Comparison of ENCODE assay signal across 11 mouse cellular contexts in the genomic region with DNA sequence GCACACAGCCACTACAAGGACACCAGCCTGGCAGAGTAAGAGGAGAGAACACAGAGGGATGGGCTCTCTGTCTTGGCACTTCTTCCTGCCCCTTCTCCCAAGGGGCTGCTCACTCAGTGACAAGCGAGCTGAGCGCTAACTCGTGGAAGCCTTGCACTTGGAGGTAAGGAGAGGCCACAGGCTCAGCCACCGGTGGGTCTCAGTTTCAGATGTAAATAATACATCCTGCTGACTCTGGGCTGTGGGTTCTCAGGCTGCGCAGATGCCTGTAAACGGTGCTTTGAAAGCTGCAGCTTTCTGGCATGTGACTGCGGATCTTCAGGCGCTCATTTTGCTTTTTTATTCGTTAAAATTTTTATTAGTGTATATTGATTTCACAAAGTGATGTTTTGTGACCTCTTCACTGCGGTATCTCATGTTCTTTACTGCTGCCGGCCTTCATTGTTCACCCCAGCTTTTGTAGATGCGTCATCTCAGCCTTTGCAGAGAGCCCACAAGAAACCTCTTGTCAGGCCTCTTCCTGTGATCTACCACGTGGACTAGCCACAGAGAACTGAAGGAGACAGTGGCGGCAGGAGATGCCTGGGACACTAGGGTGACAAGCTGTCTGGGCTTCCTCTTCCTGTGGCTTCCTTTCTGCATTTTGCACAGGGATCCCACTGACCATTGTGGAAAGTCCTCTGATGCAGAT. TPM values are rescaled to one million over a fixed set of nuclear protein-coding genes. Genes with fewer than 3 reads are reported as not detected.
A peak's percentile ranks its signal among the peaks of the same experiment; 100 is the strongest.
DNase-seq lines count a peak whose midpoint lies in the region; ATAC-seq and TF ChIP-seq lines count a peak whose summit lies in the region.
"Had no signal": no experiment of that assay in that cellular context is flagged by ENCODE, and none has a peak within 500 bp of the region (broad histone marks: within the 10 kb centered on the region; RNA-seq: fewer than 3 reads in every experiment).

No protein-coding gene starts in this region.

- TF ChIP-seq CTCF in hindbrain, postnatal 0 days (IDR thresholded peaks at IDR 0.05; ENCODE audit: low read depth), result no peak

- DNase-seq in hindbrain, postnatal 0 days (ENCODE audit: low spot score), result peak; percentile 31
- peak; percentile 43 for DNase-seq in right cerebral cortex, adult 18-20 months
- no peak for DNase-seq in right cerebral cortex, adult 2 months (ENCODE audit: low spot score in 2 of 2)
- DNase-seq in liver, embryonic 11.5 days (ENCODE audit: low spot score), result no peak
- peak; percentile 59 for DNase-seq in thymus, postnatal 4 days
- DNase-seq in kidney, postnatal 36 days, result no peak
- no peak for DNase-seq in adrenal gland, postnatal 36 days
- DNase-seq: cerebellum, adult 8-10 months had no signal

- no peaks in the 10 kb centered on the region for H3K9me3 ChIP-seq in hindbrain, postnatal 0 days (ENCODE audit: low read length)
- H3K9me3 ChIP-seq in hindbrain, embryonic 16.5 days (ENCODE audit: control insufficient read depth, low read length), result no peaks in the 10 kb centered on the region
- H3K9me3 ChIP-seq in liver, embryonic 11.5 days (ENCODE audit: control insufficient read depth, low read length), result no peaks in the 10 kb centered on the region

- H3K4me1 ChIP-seq in hindbrain, postnatal 0 days (ENCODE audit: insufficient read depth, low read length), result no peaks in the 10 kb centered on the region
- H3K4me1 ChIP-seq in hindbrain, embryonic 16.5 days (ENCODE audit: control insufficient read depth, insufficient read depth, low read depth, low read length), result peaks cover 3% of the 10 kb centered on the region; the same call in 1 of the 2 replicates
- no peaks in the 10 kb centered on the region for H3K4me1 ChIP-seq in liver, embryonic 11.5 days (replicated peaks; ENCODE audit: control insufficient read depth, insufficient read depth, low read length)

- H3K36me3 ChIP-seq in hindbrain, postnatal 0 days (ENCODE audit: insufficient read depth, low read length), result no peaks in the 10 kb centered on the region
- no peaks in the 10 kb centered on the region for H3K36me3 ChIP-seq in hindbrain, embryonic 16.5 days (ENCODE audit: control insufficient read depth, insufficient read depth, low read length)
- H3K36me3 ChIP-seq in liver, embryonic 11.5 days (ENCODE audit: control insufficient read depth, insufficient read depth, low read length), result no peaks in the 10 kb centered on the region

- no peak overlapping the region for H3K4me2 ChIP-seq in hindbrain, postnatal 0 days (ENCODE audit: low read depth, low read length)
- H3K4me2 ChIP-seq in hindbrain, embryonic 16.5 days (ENCODE audit: low read length), result no peak overlapping the region
- no peak overlapping the region for H3K4me2 ChIP-seq in liver, embryonic 11.5 days

- WGBS in hindbrain, postnatal 0 days, result 47% methylated on average over 14 of the region's 14 CpGs
- 54% methylated on average over 14 of the region's 14 CpGs for WGBS in hindbrain, embryonic 16.5 days
- WGBS in liver, embryonic 11.5 days, result 42% methylated on average over 14 of the region's 14 CpGs

- no peaks in the 10 kb centered on the region for H3K27me3 ChIP-seq in hindbrain, postnatal 0 days (ENCODE audit: insufficient read depth, low read length)
- H3K27me3 ChIP-seq in hindbrain, embryonic 16.5 days (replicated peaks; ENCODE audit: control insufficient read depth, insufficient read depth, low read length), result no peaks in the 10 kb centered on the region; the same call in 1 of the 2 replicates
- H3K27me3 ChIP-seq in liver, embryonic 11.5 days (replicated peaks; ENCODE audit: control insufficient read depth, insufficient read depth, low read length), result no peaks in the 10 kb centered on the region

- H3K27ac ChIP-seq in hindbrain, postnatal 0 days, result no peak overlapping the region
- H3K27ac ChIP-seq in hindbrain, embryonic 16.5 days (ENCODE audit: low read depth, low read length), result no peak overlapping the region
- no peak overlapping the region for H3K27ac ChIP-seq in liver, embryonic 11.5 days (ENCODE audit: low read depth, low read length)
- H3K27ac ChIP-seq: heart, adult 2 months had no signal

- no peak overlapping the region for H3K4me3 ChIP-seq in hindbrain, postnatal 0 days (ENCODE audit: low read length)
- H3K4me3 ChIP-seq in hindbrain, embryonic 16.5 days (ENCODE audit: low read length), result no peak overlapping the region
- H3K4me3 ChIP-seq in liver, embryonic 11.5 days (ENCODE audit: low read depth, low read length), result no peak overlapping the region
- H3K4me3 ChIP-seq: heart, adult 2 months had no signal

- ATAC-seq in hindbrain, postnatal 0 days, result no peak
- ATAC-seq in hindbrain, embryonic 16.5 days, result no peak
- ATAC-seq in liver, embryonic 11.5 days (replicated peaks; ENCODE audit: low FRiP score), result peak; percentile 58
- ATAC-seq: intestine, postnatal 0 days had no signal

- no peak overlapping the region for H3K9ac ChIP-seq in hindbrain, postnatal 0 days (replicated peaks; ENCODE audit: low read length)
- no peak overlapping the region for H3K9ac ChIP-seq in hindbrain, embryonic 16.5 days (ENCODE audit: low read depth, low read length)
- 0 out of 2 replicates have a peak overlapping the region, but pooled peaks have one; percentile 5 for H3K9ac ChIP-seq in liver, embryonic 11.5 days (ENCODE audit: low read depth, low read length)

RNA-seq across cellular contexts. Expression of a gene that starts 37.5 kb away (rescaled TPM):
- 11.3 and 12.4 TPM in 2 replicates for total RNA-seq in hindbrain, postnatal 0 days (2014; rRNA removed)
- polyA plus RNA-seq in hindbrain, postnatal 0 days (2015; fragmentation: Nextera tagmentation; extraction: Ambion mirVana), result 7.3 and 7.9 TPM in 2 replicates
- 6.0 and 6.4 TPM in 2 replicates for polyA plus RNA-seq in hindbrain, embryonic 16.5 days (2015; fragmentation: Nextera tagmentation; extraction: Ambion mirVana)
- polyA plus RNA-seq in liver, embryonic 11.5 days (2014; fragmentation: Nextera tagmentation; extraction: Ambion mirVana), result 0.11 and 0.23 TPM in 2 replicates
- total RNA-seq in adrenal gland, postnatal 36 days (2021), result under 1 TPM; 0.10 to 0.13 TPM
- total RNA-seq: heart, adult 2 months had no signal
- polyA plus RNA-seq: heart, adult 2 months had no signal

Comparison
In these comparisons a context has a peak if more than half of its experiments do, and no peak if none do; other contexts are left out.
1. DNase-seq: peak in hindbrain, postnatal 0 days (single experiment), right cerebral cortex, adult 18-20 months (single experiment) and thymus, postnatal 4 days (single experiment); none in right cerebral cortex, adult 2 months (0 of 2), liver, embryonic 11.5 days (single experiment), kidney, postnatal 36 days (0 of 2) and adrenal gland, postnatal 36 days (0 of 2).